Comparison of ENCODE assay signal across 9 mouse cellular contexts in the genomic region with DNA sequence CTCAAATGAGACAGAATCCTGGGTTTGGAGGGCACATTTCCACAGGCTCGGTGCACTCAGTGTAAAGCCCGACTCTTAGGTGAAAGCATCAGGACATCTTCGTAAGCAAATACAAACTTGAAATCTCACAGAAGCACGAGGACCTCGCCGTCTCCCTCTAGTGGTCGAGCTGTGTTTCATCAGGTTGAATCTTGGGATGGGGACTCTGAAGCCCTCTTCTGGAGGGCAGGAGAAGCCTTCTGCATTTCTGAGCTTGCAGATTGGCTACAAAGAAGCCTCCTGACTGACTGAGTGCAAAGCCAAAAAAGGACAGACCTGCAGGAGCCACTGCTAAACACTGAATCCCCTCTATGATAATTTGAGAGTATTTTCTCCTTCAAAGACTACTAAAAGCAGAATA. TPM values are rescaled to one million over a fixed set of nuclear protein-coding genes. Genes with fewer than 3 reads are reported as not detected.
A peak's percentile ranks its signal among the peaks of the same experiment; 100 is the strongest.
DNase-seq lines count a peak whose midpoint lies in the region; ATAC-seq and TF ChIP-seq lines count a peak whose summit lies in the region.
"Had no signal": no experiment of that assay in that cellular context is flagged by ENCODE, and none has a peak within 500 bp of the region (broad histone marks: within the 10 kb centered on the region; RNA-seq: fewer than 3 reads in every experiment).

No protein-coding gene starts in this region.

- no peak overlapping the region for H3K4me3 ChIP-seq in gastrocnemius, adult 2 months
- H3K4me3 ChIP-seq in lung, embryonic 14.5 days (ENCODE audit: low read depth, low read length), result no peak overlapping the region
- H3K4me3 ChIP-seq: liver, embryonic 15.5 days had no signal

- WGBS in large intestine, adult 2 months, result under 1% methylated on average over 7 of the region's 7 CpGs
- 3% methylated on average over 7 of the region's 7 CpGs for WGBS in lung, embryonic 14.5 days

- intact Hi-C loops in gastrocnemius, adult 2 months (cut with DNase I), result no loop called here

- H3K4me1 ChIP-seq in lung, embryonic 14.5 days (ENCODE audit: insufficient read depth), result no peaks in the 10 kb centered on the region
- H3K4me1 ChIP-seq: liver, embryonic 15.5 days had no signal

- no peak; the same call in 1 of the 2 replicates for ATAC-seq in lung, embryonic 14.5 days (ENCODE audit: insufficient read depth)

- DNase-seq in CD4-positive, CD25-positive, alpha-beta regulatory T cell, adult 2 months (ENCODE audit: low read depth, low spot score), result peak; percentile 87
- peak; percentile 54 for DNase-seq in WW6 (ENCODE audit: low read depth, low spot score)
- peak; percentile 68 to 80 for DNase-seq in cerebellum, postnatal 25 days
- DNase-seq in gastrocnemius, adult 2 months, result peak; percentile 69
- peak; percentile 27 for DNase-seq in large intestine, adult 2 months (ENCODE audit: low read depth, low spot score)
- peak; percentile 89 for DNase-seq in lung, embryonic 14.5 days
- peak; percentile 63 to 78 for DNase-seq in right cerebral cortex, adult 2 months (ENCODE audit: low spot score in 2 of 2)
- peak; percentile 18 for DNase-seq in urinary bladder, postnatal 10 days (ENCODE audit: low spot score)

- no peaks in the 10 kb centered on the region for H3K36me3 ChIP-seq in lung, embryonic 14.5 days (ENCODE audit: insufficient read depth)
- H3K36me3 ChIP-seq: liver, embryonic 15.5 days had no signal

- H3K27ac ChIP-seq in gastrocnemius, adult 2 months, result no peak overlapping the region
- H3K27ac ChIP-seq in lung, embryonic 14.5 days (ENCODE audit: low read depth), result no peak overlapping the region
- H3K27ac ChIP-seq: liver, embryonic 15.5 days had no signal

- H3K9me3 ChIP-seq in lung, embryonic 14.5 days (ENCODE audit: low read depth, low read length), result no peaks in the 10 kb centered on the region
- H3K9me3 ChIP-seq: liver, embryonic 15.5 days had no signal

- peak; percentile 92 for TF ChIP-seq CTCF in gastrocnemius, adult 2 months (IDR thresholded peaks at IDR 0.05)
- TF ChIP-seq CTCF in lung, embryonic 14.5 days (IDR thresholded peaks at IDR 0.05; ENCODE audit: low read depth), result peak; percentile 97

- no peaks in the 10 kb centered on the region for H3K27me3 ChIP-seq in lung, embryonic 14.5 days (ENCODE audit: insufficient read depth, low read length)
- H3K27me3 ChIP-seq: liver, embryonic 15.5 days had no signal

- no peak overlapping the region for H3K9ac ChIP-seq in lung, embryonic 14.5 days
- H3K9ac ChIP-seq: liver, embryonic 15.5 days had no signal

- no peak overlapping the region for H3K4me2 ChIP-seq in lung, embryonic 14.5 days
- H3K4me2 ChIP-seq: liver, embryonic 15.5 days had no signal

RNA-seq across cellular contexts. Expression of a gene that starts 39.2 kb away (rescaled TPM):
- total RNA-seq in gastrocnemius, adult 2 months (2021), result under 1 TPM; 0.08 TPM
- polyA plus RNA-seq in large intestine, adult 2 months (2012; rRNA removed), result 10.9 and 11.6 TPM in 2 replicates
- polyA plus RNA-seq in lung, embryonic 14.5 days (2014; fragmentation: Nextera tagmentation; extraction: Ambion mirVana), result 3.0 and 3.5 TPM in 2 replicates

Comparison
In these comparisons a context has a peak if more than half of its experiments do, and no peak if none do; other contexts are left out.
1. DNase-seq: peak in every context shown above with its lines; median percentile 89 in lung, embryonic 14.5 days; 87 in CD4-positive, CD25-positive, alpha-beta regulatory T cell, adult 2 months; 74 in cerebellum, postnatal 25 days; 70 in right cerebral cortex, adult 2 months; 69 in gastrocnemius, adult 2 months; 54 in WW6; 27 in large intestine, adult 2 months; 18 in urinary bladder, postnatal 10 days.